Mouse (Mus musculus) hindbrain, embryonic 15.5 days (tissue): ENCODE measurements at regions not wholly inside any gene's neighbourhood (a gene's known extent, or its start where the extent isn't known, plus 50 kb on each side); places are given as distances from the start of the nearest gene placed in this dataset.

Experiments used
- ATAC-seq: fragments of 200-750 bp; cut with Nextera tagmentation; 2 replicates; pipeline ENCODE4 v1.8.0; 2017; ENCODE audit warnings: low read depth, moderate number of reproducible peaks, moderate TSS enrichment; ENCODE audit not compliant: low FRiP score
- H3K27ac ChIP-seq: fragments of 300-500 bp; sonication (generic); replicated peaks from 2 replicates; pipeline ENCODE4 v1.5.1; 2015; ENCODE audit warnings: mild to moderate bottlenecking, inconsistent platforms
- H3K27me3 ChIP-seq: fragments of 300-500 bp; sonication (generic); 2 replicates; pipeline ENCODE4 v1.6.1; 2015; ENCODE audit warnings: control low read depth, inconsistent platforms
- H3K36me3 ChIP-seq: fragments of 300-500 bp; sonication (generic); 2 replicates; pipeline ENCODE4 v1.6.1; 2015; ENCODE audit warnings: control low read depth, inconsistent platforms
- H3K4me1 ChIP-seq: fragments of 300-500 bp; sonication (generic); replicated peaks from 2 replicates; pipeline ENCODE4 v1.6.1; 2015; ENCODE audit warnings: control low read depth, inconsistent platforms
- H3K4me2 ChIP-seq: fragments of 300-500 bp; sonication (generic); 2 replicates; pipeline ENCODE4 v1.6.1; 2015; ENCODE audit warnings: moderate library complexity, mild to moderate bottlenecking, inconsistent platforms
- H3K4me3 ChIP-seq: fragments of 300-500 bp; sonication (generic); 2 replicates; pipeline ENCODE4 v1.5.1; 2015; ENCODE audit warnings: mild to moderate bottlenecking, inconsistent platforms
- H3K9ac ChIP-seq: fragments of 300-500 bp; sonication (generic); 2 replicates; pipeline ENCODE4 v1.6.1; 2015; ENCODE audit warnings: inconsistent platforms
- H3K9me3 ChIP-seq: fragments of 300-500 bp; sonication (generic); 2 replicates; pipeline ENCODE4 v1.6.1; 2016; ENCODE audit warnings: control low read depth, inconsistent platforms
- WGBS: fragments of 180-500 bp; shearing (Covaris S2); methylation state at CpG from one replicate; pipeline ENCODE4 v1.1.7; 2015; 5-methylcytosine and 5-hydroxymethylcytosine counted together
- microRNA-seq: library from miRNA; unstranded; fragments of <30 nt; microRNA quantifications from one replicate; pipeline ENCODE4, GENCODE M21; 2016

DNA sequence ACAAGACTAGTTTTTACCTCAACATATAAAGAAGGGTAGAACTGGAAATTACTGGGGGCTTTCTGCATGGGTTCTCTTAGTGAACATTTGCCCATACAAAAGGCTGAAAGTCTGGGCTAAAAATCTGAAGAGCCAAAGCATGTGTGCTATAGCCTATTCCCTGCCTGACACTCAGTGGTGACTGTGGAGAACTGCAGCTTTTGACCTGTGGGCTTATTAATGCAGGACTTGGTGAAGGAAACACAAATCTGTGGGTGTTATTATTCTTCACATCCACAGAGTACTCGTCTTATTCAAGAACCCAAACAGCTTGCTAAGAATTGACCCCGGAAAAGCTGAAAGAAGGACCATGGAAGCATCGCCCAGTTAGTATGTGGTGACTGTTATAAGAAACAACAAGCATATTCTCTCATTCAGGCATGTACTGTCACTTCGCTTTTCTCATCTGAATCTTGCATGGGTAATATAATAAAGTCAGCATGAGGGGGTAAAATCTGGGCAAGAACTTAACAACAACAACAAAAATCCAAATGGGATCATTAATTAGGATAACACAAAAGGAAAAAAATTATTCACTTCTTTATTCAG, 77.2 kb upstream of the Cypt12 start:
- ATAC-seq = peak; percentile 93
- no peaks in the 10 kb centered on the region for H3K4me1 ChIP-seq
- H3K9me3 ChIP-seq = no peaks in the 10 kb centered on the region
- H3K4me3 ChIP-seq = no peak overlapping the region
- no peak overlapping the region for H3K27ac ChIP-seq
- H3K9ac ChIP-seq = no peak overlapping the region
- no peaks in the 10 kb centered on the region for H3K36me3 ChIP-seq
- H3K4me2 ChIP-seq = no peak overlapping the region
- WGBS = 52% methylated on average over 4 of the region's 4 CpGs
- no peaks in the 10 kb centered on the region for H3K27me3 ChIP-seq

DNA sequence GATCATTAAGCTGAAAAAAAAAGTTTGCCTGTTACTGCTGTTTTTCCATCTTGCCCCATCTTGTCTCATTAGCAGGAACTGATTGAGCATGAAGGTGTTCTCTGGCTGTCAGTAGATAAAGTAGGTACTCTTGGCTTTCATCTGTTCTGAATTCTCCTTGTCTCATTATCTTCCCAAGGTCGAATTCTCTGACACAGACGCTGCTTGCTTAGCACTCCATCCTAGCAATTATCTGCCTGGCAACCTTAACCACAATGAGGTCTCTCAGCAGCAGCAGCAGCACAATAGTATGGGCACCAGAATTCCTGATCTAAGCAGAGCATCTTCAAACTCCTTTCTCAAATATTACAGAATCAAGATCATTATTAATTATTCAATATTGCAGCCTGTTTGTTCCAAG, 52.3 kb upstream of the Cypt12 start:
- peak; percentile 42; the same call in 1 of the 2 replicates for ATAC-seq
- 36% methylated on average over 2 of the region's 2 CpGs for WGBS
- Histone ChIP-seq H3K4me1 (no peaks in the 10 kb centered on the region), H3K27ac (no peak overlapping the region), H3K4me2 (no peak overlapping the region), H3K9ac (no peak overlapping the region), H3K9me3 (no peaks in the 10 kb centered on the region), H3K36me3 (no peaks in the 10 kb centered on the region), H3K27me3 (no peaks in the 10 kb centered on the region), H3K4me3 (no peak overlapping the region)

- H3K9ac ChIP-seq = no peak overlapping the region
- H3K36me3 ChIP-seq = no peaks in the 10 kb centered on the region
- 90% methylated on average over 4 of the region's 4 CpGs for WGBS
- no peak for ATAC-seq
- no peak overlapping the region for H3K27ac ChIP-seq
- H3K4me1 ChIP-seq = no peaks in the 10 kb centered on the region
- H3K27me3 ChIP-seq = no peaks in the 10 kb centered on the region
- no peak overlapping the region for H3K4me2 ChIP-seq
- no peaks in the 10 kb centered on the region for H3K9me3 ChIP-seq
- H3K4me3 ChIP-seq = no peak overlapping the region
Observed at GRCm38 (mm10) chr3:17896756-17897155, 51.5 kb upstream of the Cypt12 start.

Small RNA genes lying in the stretch of these regions (microRNA-seq; reads per million reads assigned to microRNA genes)
- 2.4 reads per million, percentile 6 among the genes with 10 or more reads in this experiment for gene Mir124a-2
